In the genomic region with DNA sequence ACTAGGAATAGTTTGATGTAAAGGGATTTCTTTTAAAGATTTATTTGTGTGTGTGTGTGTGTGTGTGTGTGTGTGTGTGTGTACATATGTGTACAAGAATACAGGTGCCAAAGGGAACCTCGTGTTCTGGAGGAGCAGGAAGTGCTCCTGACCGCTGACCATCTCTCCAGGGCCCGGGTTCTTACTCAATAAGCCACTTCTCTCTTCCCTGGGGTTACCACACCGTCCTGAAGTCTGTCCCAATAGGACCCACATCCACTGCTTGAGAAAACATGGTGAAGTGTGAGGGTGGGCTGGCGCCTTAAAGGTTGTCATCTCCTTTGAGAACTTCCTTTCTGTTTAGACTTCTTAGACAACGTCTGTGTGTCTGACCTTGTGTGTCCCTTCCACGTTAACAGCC, we compare ENCODE assay signal across 11 mouse cellular contexts.
"Had no signal": no experiment of that assay in that cellular context is flagged by ENCODE, and none has a peak within 500 bp of the region (broad histone marks: within the 10 kb centered on the region; RNA-seq: fewer than 3 reads in every experiment).

No protein-coding gene starts in this region.

- H3K4me3 ChIP-seq: left cerebral cortex, adult 2 months; limb, embryonic 15.5 days; midbrain, embryonic 10.5 days; neural tube, embryonic 13.5 days had no signal

- ATAC-seq: intestine, postnatal 0 days had no signal

- H3K9me3 ChIP-seq: limb, embryonic 15.5 days; midbrain, embryonic 10.5 days; neural tube, embryonic 13.5 days had no signal

- H3K4me1 ChIP-seq: limb, embryonic 15.5 days had no signal

- DNase-seq: kidney, adult 8-10 months; kidney, postnatal 25 days; lung, postnatal 10 days; midbrain, embryonic 14.5 days; right cerebral cortex, postnatal 14 days had no signal

- H3K27ac ChIP-seq: left cerebral cortex, adult 2 months; limb, embryonic 15.5 days; midbrain, embryonic 10.5 days; neural tube, embryonic 13.5 days; stomach, postnatal 0 days had no signal

- H3K36me3 ChIP-seq: midbrain, embryonic 10.5 days had no signal

- H3K9ac ChIP-seq: limb, embryonic 15.5 days; neural tube, embryonic 13.5 days had no signal

- H3K27me3 ChIP-seq: limb, embryonic 15.5 days; neural tube, embryonic 13.5 days had no signal

- H3K4me2 ChIP-seq: limb, embryonic 15.5 days; neural tube, embryonic 13.5 days had no signal
